Mouse (Mus musculus) myocyte (in vitro differentiated cells): ENCODE measurements around the gene Afp. TPM values are rescaled to one million over a fixed set of nuclear protein-coding genes. Genes with fewer than 3 reads are reported as not detected.

Source experiments
- H3K27me3 ChIP-seq: one replicate; pipeline ENCODE4 v1.6.1; 2011; ENCODE audit not compliant: control insufficient read depth, insufficient read depth, insufficient read length
- H3K36me3 ChIP-seq: one replicate; pipeline ENCODE4 v1.6.1; 2011; ENCODE audit not compliant: control insufficient read depth, insufficient read depth
- H3K4me2 ChIP-seq: one replicate; pipeline ENCODE4 v1.6.1; 2011; ENCODE audit warnings: low read depth, control low read depth
- H3K4me3 ChIP-seq: one replicate; pipeline ENCODE4 v1.5.1; 2011; ENCODE audit warnings: mild to moderate bottlenecking, control low read depth, moderate library complexity
- H3K79me2 ChIP-seq: one replicate; pipeline ENCODE4 v1.6.1; 2011; ENCODE audit not compliant: control insufficient read depth, insufficient read depth
- H3ac ChIP-seq: one replicate; pipeline ENCODE4 v1.6.1; 2011; ENCODE audit not compliant: control insufficient read depth, insufficient read length
- CEBPB ChIP-seq: IDR thresholded peaks from 2 replicates; pipeline ENCODE4 v1.6.1; 2011; ENCODE audit warnings: mild to moderate bottlenecking, moderate library complexity; ENCODE audit not compliant: poor library complexity, insufficient read depth, severe bottlenecking
- E2F4 ChIP-seq: IDR thresholded peaks from one replicate; pipeline ENCODE4 v1.6.1; 2011; ENCODE audit warnings: mild to moderate bottlenecking, control low read depth, moderate library complexity; ENCODE audit not compliant: insufficient read depth
- MAX ChIP-seq: IDR thresholded peaks from one replicate; pipeline ENCODE4 v1.6.1; 2011; ENCODE audit warnings: low read depth, mild to moderate bottlenecking, control low read depth
- MYOD1 ChIP-seq, 3 experiments: IDR thresholded peaks; one replicate each; pipeline ENCODE4 v1.6.1; 2011; ENCODE audit warnings: control low read depth in 2 of 3, low read depth in 2 of 3, mild to moderate bottlenecking in 2 of 3, moderate library complexity in 1 of 3; ENCODE audit not compliant: insufficient read length in 2 of 3, control insufficient read depth in 1 of 3
- MYOG ChIP-seq, 3 experiments: IDR thresholded peaks; one replicate each; pipeline ENCODE4 v1.6.1; 2011; ENCODE audit warnings: control low read depth in 2 of 3, low read depth in 2 of 3, mild to moderate bottlenecking in 2 of 3; ENCODE audit not compliant: insufficient read length in 2 of 3, control insufficient read depth in 1 of 3, insufficient read depth in 1 of 3
- POLR2A ChIP-seq: IDR thresholded peaks from one replicate; pipeline ENCODE4 v1.6.1; 2011; ENCODE audit warnings: low read depth, mild to moderate bottlenecking, control low read depth, moderate library complexity; ENCODE audit not compliant: insufficient read length
- POLR2AphosphoS2 ChIP-seq: IDR thresholded peaks from one replicate; pipeline ENCODE4 v1.6.1; 2011; ENCODE audit warnings: low read depth, control low read depth; ENCODE audit not compliant: insufficient read length
- REST ChIP-seq: IDR thresholded peaks from one replicate; pipeline ENCODE4 v1.6.1; 2011; ENCODE audit warnings: mild to moderate bottlenecking, control low read depth, moderate library complexity; ENCODE audit not compliant: insufficient read depth, insufficient read length
- SRF ChIP-seq: IDR thresholded peaks from one replicate; pipeline ENCODE4 v1.6.1; 2011; ENCODE audit warnings: low read depth; ENCODE audit not compliant: control insufficient read depth, insufficient read length
- TCF12 ChIP-seq: IDR thresholded peaks from one replicate; pipeline ENCODE4 v1.6.1; 2011; ENCODE audit warnings: mild to moderate bottlenecking, control low read depth; ENCODE audit not compliant: poor library complexity, insufficient read depth, severe bottlenecking
- TCF3 ChIP-seq: IDR thresholded peaks from one replicate; pipeline ENCODE4 v1.6.1; 2011; ENCODE audit warnings: low read depth, control low read depth; ENCODE audit not compliant: insufficient read length
- USF1 ChIP-seq: IDR thresholded peaks from one replicate; pipeline ENCODE4 v1.6.1; 2011; ENCODE audit warnings: low read depth, mild to moderate bottlenecking, control low read depth, moderate library complexity
- polyA plus RNA-seq: library from polyadenylated mRNA; unstranded; fragments of >200 nt; fragmentation: generic; extraction: Trizol; gene quantifications from one replicate; pipeline ENCODE4 v1.2.1, GENCODE M21; 2012; ENCODE audit warnings: missing spikeins

The Afp gene
- polyA plus RNA-seq, 1 experiment: 0.07 TPM

DNA sequence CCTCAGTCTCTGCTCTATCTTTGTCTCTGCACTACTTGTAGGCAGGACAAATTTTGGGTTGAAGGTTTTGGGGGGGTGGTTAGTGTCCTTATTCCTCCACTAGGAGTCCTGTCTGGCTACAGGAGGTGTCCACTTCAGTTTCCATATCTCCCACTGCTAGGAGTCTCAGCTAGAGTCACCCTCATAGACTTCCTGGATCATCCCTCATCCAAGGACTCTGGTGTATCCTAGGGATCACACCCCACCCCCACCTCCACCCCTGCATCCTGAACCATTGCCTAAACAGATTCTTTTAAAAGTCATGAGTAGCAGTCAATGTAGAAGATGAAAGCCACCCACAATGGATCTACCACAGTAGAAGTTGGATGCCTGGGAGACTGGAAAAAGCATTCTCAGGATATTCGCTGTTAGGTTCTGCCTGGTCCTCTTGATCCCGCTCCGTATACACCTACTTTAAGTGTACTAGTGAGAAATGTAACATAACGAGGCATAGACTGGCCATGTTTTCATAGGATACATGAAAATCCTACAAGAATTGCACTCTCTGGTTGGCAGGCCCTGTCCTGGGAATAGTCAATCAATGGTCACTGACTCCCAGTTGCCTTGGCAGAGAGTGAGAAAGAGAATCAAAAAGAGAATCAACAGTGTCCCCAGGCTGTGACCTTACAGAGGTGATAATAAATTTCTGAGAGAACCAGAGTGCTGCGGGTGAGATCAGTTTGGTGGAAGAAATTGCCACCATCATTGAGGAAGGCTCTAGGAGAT, 19.5 kb downstream of the Afp start:
- H3K4me3 ChIP-seq: no peak overlapping the region
- TF ChIP-seq REST (no peak), TCF12 (no peak), POLR2A (no peak), MYOG (IDR thresholded peaks at IDR 0.05; ENCODE audit: control insufficient read depth in 1 of 3, insufficient read depth in 1 of 3, insufficient read length in 2 of 3, low read depth in 2 of 3) (no peak), CEBPB (no peak), MAX (no peak), USF1 (no peak), MYOD1 (IDR thresholded peaks at IDR 0.05; ENCODE audit: control insufficient read depth in 1 of 3, insufficient read length in 2 of 3, low read depth in 2 of 3) (no peak), SRF (no peak), TCF3 (no peak), E2F4 (no peak), POLR2AphosphoS2 (no peak)

DNA sequence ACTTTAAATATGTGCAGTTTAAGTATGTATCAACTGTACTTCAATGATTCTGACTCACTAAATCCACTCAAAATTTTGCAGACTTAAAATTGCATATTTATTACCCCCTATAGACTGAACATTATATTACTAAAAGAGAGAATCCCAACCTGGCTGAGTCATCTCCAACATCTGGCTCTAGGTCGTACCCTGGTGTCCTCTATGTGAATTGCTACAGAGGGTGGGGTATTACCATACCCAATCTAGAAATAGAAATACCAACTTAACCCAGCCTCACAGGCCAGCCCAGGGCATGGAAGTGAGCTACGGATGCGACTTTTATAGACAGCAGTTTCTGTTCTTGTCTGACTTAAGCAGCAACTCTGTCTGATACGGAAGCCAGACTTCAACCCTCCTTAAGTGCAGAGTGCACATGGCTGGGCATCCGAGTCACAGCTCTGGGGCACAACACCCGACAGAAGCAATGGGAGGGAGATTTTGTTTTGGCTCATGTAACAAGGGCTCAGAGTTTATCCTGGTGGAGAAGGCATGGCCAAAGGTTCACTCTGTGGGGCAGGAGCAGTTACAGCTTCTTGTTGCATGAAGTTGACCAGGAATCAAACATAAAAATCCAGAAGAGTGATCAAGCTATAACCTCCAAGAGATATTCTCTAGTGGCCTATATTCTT, 21.9 kb downstream of the Afp start:
- H3K27me3 ChIP-seq: peaks cover 3% of the 10 kb centered on the region
- no peak overlapping the region for H3K4me2 ChIP-seq
- no peaks in the 10 kb centered on the region for H3K79me2 ChIP-seq
- TF ChIP-seq USF1: no peak
- no peak for TF ChIP-seq POLR2A
- no peak for TF ChIP-seq REST
- no peak for TF ChIP-seq POLR2AphosphoS2
- TF ChIP-seq MYOG (IDR thresholded peaks at IDR 0.05; ENCODE audit: control insufficient read depth in 1 of 3, insufficient read depth in 1 of 3, insufficient read length in 2 of 3, low read depth in 2 of 3): no peak
- no peak for TF ChIP-seq SRF
- H3ac ChIP-seq: no peak overlapping the region
- no peak overlapping the region for H3K4me3 ChIP-seq
- no peaks in the 10 kb centered on the region for H3K36me3 ChIP-seq

More for the DNA sequence above, 19.5 kb downstream of the Afp start:
- Histone ChIP-seq H3K27me3 (peaks cover 7% of the 10 kb centered on the region), H3K4me2 (no peak overlapping the region), H3K79me2 (no peaks in the 10 kb centered on the region), H3ac (no peak overlapping the region), H3K36me3 (no peaks in the 10 kb centered on the region)

DNA sequence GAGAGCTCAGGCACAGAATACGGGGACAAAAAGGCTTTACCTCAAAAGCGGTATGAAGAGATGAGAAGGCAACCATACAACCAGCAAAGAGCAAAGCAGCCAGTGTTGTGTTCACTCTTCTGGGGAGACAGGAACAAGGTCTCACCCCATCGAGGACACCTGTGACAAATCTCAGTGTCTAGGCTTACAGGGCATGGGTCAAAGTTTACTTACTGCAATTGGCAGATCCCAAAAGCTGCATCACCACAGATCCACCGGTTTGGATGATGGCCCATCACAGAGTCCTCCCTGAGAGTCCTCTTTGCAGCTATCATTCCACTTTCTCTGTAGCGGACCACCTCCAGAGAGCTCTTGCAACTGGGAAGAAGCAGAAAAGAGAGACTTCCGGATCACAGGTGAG, 25.0 kb downstream of the Afp start:
- Histone ChIP-seq H3K27me3 (no peaks in the 10 kb centered on the region), H3K36me3 (no peaks in the 10 kb centered on the region), H3K4me3 (no peak overlapping the region), H3ac (no peak overlapping the region), H3K79me2 (no peaks in the 10 kb centered on the region), H3K4me2 (no peak overlapping the region)
- TF ChIP-seq MAX: no peak
- TF ChIP-seq SRF: no peak
- TF ChIP-seq USF1: no peak
- no peak for TF ChIP-seq TCF12
- no peak for TF ChIP-seq MYOD1 (IDR thresholded peaks at IDR 0.05; ENCODE audit: control insufficient read depth in 1 of 3, insufficient read length in 2 of 3, low read depth in 2 of 3)
- no peak for TF ChIP-seq CEBPB
- no peak for TF ChIP-seq POLR2A
- TF ChIP-seq POLR2AphosphoS2: no peak
- TF ChIP-seq MYOG (IDR thresholded peaks at IDR 0.05; ENCODE audit: control insufficient read depth in 1 of 3, insufficient read depth in 1 of 3, insufficient read length in 2 of 3, low read depth in 2 of 3): no peak
- TF ChIP-seq TCF3: no peak
- no peak for TF ChIP-seq E2F4
- no peak for TF ChIP-seq REST

DNA sequence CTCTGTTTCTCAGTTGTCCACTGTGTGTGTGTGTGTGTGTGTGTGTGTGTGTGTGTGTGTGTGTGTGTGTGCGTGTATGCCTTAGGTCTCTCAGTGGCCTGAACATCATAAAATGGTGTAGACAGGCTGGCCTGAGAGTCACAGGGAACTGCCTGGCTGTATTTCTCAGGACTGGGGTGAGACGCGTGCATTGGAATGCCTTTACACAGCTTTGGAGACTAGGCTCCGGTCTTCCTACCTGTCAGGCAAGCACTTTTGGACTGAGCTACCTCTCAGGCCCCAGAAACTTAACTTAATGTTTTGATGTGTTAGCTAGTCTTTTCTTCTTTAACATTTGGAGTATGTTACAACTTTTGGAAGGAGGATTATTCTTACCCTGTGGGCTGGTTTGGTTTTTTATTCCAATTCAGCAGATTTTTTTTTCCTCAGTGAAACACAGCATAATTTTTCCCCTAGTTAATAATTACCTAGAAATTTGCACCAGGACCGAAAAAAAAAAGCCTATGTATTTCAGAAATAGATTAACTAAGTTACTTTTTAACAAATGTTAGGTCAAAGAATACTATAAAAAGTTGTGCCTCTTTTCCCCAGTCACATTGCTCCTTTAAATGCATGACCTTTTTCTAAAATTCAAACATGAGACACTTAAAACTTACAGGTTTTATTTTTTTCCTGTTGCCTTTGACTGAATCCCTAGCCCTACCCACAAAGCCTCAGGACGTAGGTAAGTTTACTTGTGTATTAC, 28.0 kb downstream of the Afp start, which contains the start of gene Afm:
TSS of gene Afm (plus strand) at position 577 of the 745 bp plus-strand sequence.
- Histone ChIP-seq H3K4me3 (no peak within 1 kb of the TSS), H3K36me3 (no peaks in the 10 kb centered on the region), H3K4me2 (no peak within 1 kb of the TSS), H3K27me3 (peaks cover 5% of the 10 kb centered on the region), H3ac (no peak within 1 kb of the TSS), H3K79me2 (no peaks in the 10 kb centered on the region)
- no peak for TF ChIP-seq TCF3
- no peak for TF ChIP-seq TCF12
